Mouse (Mus musculus) adrenal gland, adult (tissue): ENCODE measurements at regions not wholly inside any gene's neighbourhood (a gene's known extent, or its start where the extent isn't known, plus 50 kb on each side); places are given as distances from the start of the nearest gene placed in this dataset.

Source experiments
- DNase-seq, 2 experiments: peaks; one replicate each; pipeline ENCODE4 v3.0.0; 2022 to 2023; ENCODE audit warnings: low spot score in 1 of 2; ENCODE audit not compliant: inconsistent age in 2 of 2

DNA sequence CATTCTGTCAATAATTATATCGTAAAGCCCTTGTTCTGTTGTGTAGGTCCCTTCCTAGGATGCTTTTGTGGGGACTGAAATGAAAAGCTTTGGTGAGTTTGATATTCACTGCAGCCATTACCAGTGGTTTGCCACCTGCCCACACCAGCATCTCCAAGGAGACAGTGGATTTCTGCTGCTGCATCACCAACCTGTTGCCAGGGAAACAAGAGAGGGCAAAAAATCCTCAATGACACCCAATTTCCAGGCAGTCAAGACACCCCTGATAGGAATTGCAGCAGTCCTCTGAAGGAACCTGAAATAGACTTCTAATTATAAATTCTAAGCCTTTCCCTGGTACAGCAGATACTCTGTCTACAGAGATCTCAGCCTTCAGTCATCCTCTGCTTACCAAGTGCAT lies 56.1 kb upstream of the Gap43 start:
- DNase-seq, result no peak
